ENCODE assay signal across 12 mouse cellular contexts in genomic region chr17:80780303-80780702, GRCm38 (mm10). TPM values are rescaled to one million over a fixed set of nuclear protein-coding genes. Genes with fewer than 3 reads are reported as not detected.
DNase-seq lines count a peak whose midpoint lies in the region; ATAC-seq lines count a peak whose summit lies in the region.
"Had no signal": no experiment of that assay in that cellular context is flagged by ENCODE, and none has a peak within 500 bp of the region (broad histone marks: within the 10 kb centered on the region; RNA-seq: fewer than 3 reads in every experiment).

No protein-coding gene starts in this region.

- peak overlapping the region; percentile 5; the same call in 1 of the 2 replicates for H3K27ac ChIP-seq in forebrain, embryonic 15.5 days (replicated peaks)
- H3K27ac ChIP-seq in forebrain, embryonic 13.5 days: no peak overlapping the region
- peak overlapping the region; percentile 31 for H3K27ac ChIP-seq in hindbrain, embryonic 13.5 days
- H3K27ac ChIP-seq in hindbrain, embryonic 11.5 days (ENCODE audit: low read depth, low read length): no peak overlapping the region
- H3K27ac ChIP-seq in neural tube, embryonic 12.5 days: no peak overlapping the region
- peak overlapping the region; percentile 48 for H3K27ac ChIP-seq in stomach, embryonic 15.5 days
- H3K27ac ChIP-seq: layer of hippocampus, adult 2 months had no signal

- no peaks in the 10 kb centered on the region for H3K27me3 ChIP-seq in forebrain, embryonic 15.5 days
- no peaks in the 10 kb centered on the region for H3K27me3 ChIP-seq in forebrain, embryonic 13.5 days
- H3K27me3 ChIP-seq in hindbrain, embryonic 13.5 days: no peaks in the 10 kb centered on the region
- H3K27me3 ChIP-seq in hindbrain, embryonic 11.5 days (ENCODE audit: control insufficient read depth, insufficient read depth, low read length): no peaks in the 10 kb centered on the region
- H3K27me3 ChIP-seq in neural tube, embryonic 12.5 days (replicated peaks): no peaks in the 10 kb centered on the region
- H3K27me3 ChIP-seq in stomach, embryonic 15.5 days (replicated peaks): no peaks in the 10 kb centered on the region

- H3K4me2 ChIP-seq in forebrain, embryonic 15.5 days (replicated peaks): no peak overlapping the region
- H3K4me2 ChIP-seq in forebrain, embryonic 13.5 days: no peak overlapping the region
- H3K4me2 ChIP-seq in hindbrain, embryonic 13.5 days: no peak overlapping the region
- H3K4me2 ChIP-seq in hindbrain, embryonic 11.5 days (replicated peaks; ENCODE audit: low read depth, low read length): no peak overlapping the region
- no peak overlapping the region for H3K4me2 ChIP-seq in neural tube, embryonic 12.5 days (replicated peaks)
- H3K4me2 ChIP-seq in stomach, embryonic 15.5 days: no peak overlapping the region
- H3K4me2 ChIP-seq: midbrain, embryonic 11.5 days had no signal

- H3K36me3 ChIP-seq in forebrain, embryonic 15.5 days: no peaks in the 10 kb centered on the region
- H3K36me3 ChIP-seq in forebrain, embryonic 13.5 days (ENCODE audit: poor library complexity, severe bottlenecking): no peaks in the 10 kb centered on the region
- no peaks in the 10 kb centered on the region for H3K36me3 ChIP-seq in hindbrain, embryonic 13.5 days
- H3K36me3 ChIP-seq in hindbrain, embryonic 11.5 days (ENCODE audit: control insufficient read depth, insufficient read depth, low read length): no peaks in the 10 kb centered on the region
- H3K36me3 ChIP-seq in neural tube, embryonic 12.5 days: no peaks in the 10 kb centered on the region
- H3K36me3 ChIP-seq in stomach, embryonic 15.5 days: no peaks in the 10 kb centered on the region

- no peak overlapping the region for H3K4me3 ChIP-seq in forebrain, embryonic 15.5 days
- H3K4me3 ChIP-seq in forebrain, embryonic 13.5 days: no peak overlapping the region
- H3K4me3 ChIP-seq in hindbrain, embryonic 13.5 days: no peak overlapping the region
- no peak overlapping the region for H3K4me3 ChIP-seq in hindbrain, embryonic 11.5 days (ENCODE audit: low read depth, low read length)
- H3K4me3 ChIP-seq in neural tube, embryonic 12.5 days: no peak overlapping the region
- no peak overlapping the region for H3K4me3 ChIP-seq in stomach, embryonic 15.5 days (replicated peaks)
- H3K4me3 ChIP-seq: layer of hippocampus, adult 2 months had no signal

- WGBS in forebrain, embryonic 15.5 days: 55% methylated on average over 7 of the region's 7 CpGs
- WGBS in forebrain, embryonic 13.5 days: 63% methylated on average over 7 of the region's 7 CpGs
- WGBS in hindbrain, embryonic 13.5 days: 32% methylated on average over 7 of the region's 7 CpGs
- WGBS in hindbrain, embryonic 11.5 days: 61% methylated on average over 7 of the region's 7 CpGs
- 49% methylated on average over 7 of the region's 7 CpGs for WGBS in neural tube, embryonic 12.5 days
- 63% methylated on average over 7 of the region's 7 CpGs for WGBS in stomach, embryonic 15.5 days

- no peaks in the 10 kb centered on the region for H3K9me3 ChIP-seq in forebrain, embryonic 15.5 days
- no peaks in the 10 kb centered on the region for H3K9me3 ChIP-seq in forebrain, embryonic 13.5 days (replicated peaks)
- H3K9me3 ChIP-seq in hindbrain, embryonic 13.5 days: no peaks in the 10 kb centered on the region
- no peaks in the 10 kb centered on the region for H3K9me3 ChIP-seq in hindbrain, embryonic 11.5 days (ENCODE audit: control insufficient read depth, low read length)
- H3K9me3 ChIP-seq in neural tube, embryonic 12.5 days: no peaks in the 10 kb centered on the region
- no peaks in the 10 kb centered on the region for H3K9me3 ChIP-seq in stomach, embryonic 15.5 days

- H3K9ac ChIP-seq in forebrain, embryonic 15.5 days (replicated peaks): no peak overlapping the region
- H3K9ac ChIP-seq in forebrain, embryonic 13.5 days: no peak overlapping the region
- no peak overlapping the region for H3K9ac ChIP-seq in hindbrain, embryonic 13.5 days
- no peak overlapping the region for H3K9ac ChIP-seq in hindbrain, embryonic 11.5 days (ENCODE audit: low read depth, low read length)
- H3K9ac ChIP-seq in neural tube, embryonic 12.5 days: no peak overlapping the region
- H3K9ac ChIP-seq in stomach, embryonic 15.5 days: no peak overlapping the region

- DNase-seq in hindbrain, embryonic 11.5 days (ENCODE audit: low spot score): no peak
- no peak for DNase-seq in neural tube, embryonic 10.5 days (ENCODE audit: extremely low spot score, low spot score)
- no peak for DNase-seq in adrenal gland, postnatal 14 days
- DNase-seq: lung, adult 2 months; right cerebral cortex, postnatal 25 days had no signal

- no peaks in the 10 kb centered on the region for H3K4me1 ChIP-seq in forebrain, embryonic 15.5 days
- H3K4me1 ChIP-seq in forebrain, embryonic 13.5 days: no peaks in the 10 kb centered on the region; the same call in 1 of the 2 replicates
- no peaks in the 10 kb centered on the region; the same call in 1 of the 2 replicates for H3K4me1 ChIP-seq in hindbrain, embryonic 13.5 days (replicated peaks)
- H3K4me1 ChIP-seq in hindbrain, embryonic 11.5 days (replicated peaks; ENCODE audit: control insufficient read depth, insufficient read depth, low read length): no peaks in the 10 kb centered on the region
- H3K4me1 ChIP-seq in neural tube, embryonic 12.5 days: no peaks in the 10 kb centered on the region
- peaks cover 6% of the 10 kb centered on the region; the same call in 1 of the 2 replicates for H3K4me1 ChIP-seq in stomach, embryonic 15.5 days

- ATAC-seq in forebrain, embryonic 15.5 days (replicated peaks): no peak
- no peak for ATAC-seq in forebrain, embryonic 13.5 days
- ATAC-seq in hindbrain, embryonic 13.5 days (ENCODE audit: low FRiP score): peak; percentile 71
- no peak for ATAC-seq in hindbrain, embryonic 11.5 days (ENCODE audit: low FRiP score)
- peak; percentile 81; the same call in 1 of the 2 replicates for ATAC-seq in neural tube, embryonic 12.5 days (ENCODE audit: low FRiP score, low read depth)
- ATAC-seq in stomach, embryonic 15.5 days (ENCODE audit: insufficient read depth, low FRiP score, low read depth): no peak

RNA-seq across cellular contexts. Expression of gene Map4k3, which starts 52.0 kb away (rescaled TPM):
- polyA plus RNA-seq in forebrain, embryonic 15.5 days (2015; fragmentation: Nextera tagmentation; extraction: Ambion mirVana): 31.7 and 33.5 TPM in 2 replicates
- 21.3 and 21.5 TPM in 2 replicates for polyA plus RNA-seq in forebrain, embryonic 13.5 days (2015; fragmentation: Nextera tagmentation; extraction: Ambion mirVana)
- 22.3 and 24.1 TPM in 2 replicates for polyA plus RNA-seq in hindbrain, embryonic 13.5 days (2015; fragmentation: Nextera tagmentation; extraction: Ambion mirVana)
- 27.5 and 31.9 TPM in 2 replicates for polyA plus RNA-seq in hindbrain, embryonic 11.5 days (2014; fragmentation: Nextera tagmentation; extraction: Ambion mirVana)
- 30.6 and 32.5 TPM in 2 replicates for polyA plus RNA-seq in neural tube, embryonic 12.5 days (2016; fragmentation: Nextera tagmentation; extraction: Ambion mirVana)
- polyA plus RNA-seq in stomach, embryonic 15.5 days (2015; fragmentation: Nextera tagmentation; extraction: Ambion mirVana): 27.7 and 28.9 TPM in 2 replicates
- 42.5 and 44.8 TPM in 2 replicates for total RNA-seq in adrenal gland, postnatal 14 days (2021)

Comparison
In these comparisons a context has a peak if more than half of its experiments do, and no peak if none do; other contexts are left out.
1. ATAC-seq: peak in hindbrain, embryonic 13.5 days (single experiment) and neural tube, embryonic 12.5 days (single experiment); none in forebrain, embryonic 15.5 days (single experiment), forebrain, embryonic 13.5 days (single experiment), hindbrain, embryonic 11.5 days (single experiment) and stomach, embryonic 15.5 days (single experiment).
2. H3K27ac ChIP-seq: peak in forebrain, embryonic 15.5 days (single experiment), hindbrain, embryonic 13.5 days (single experiment) and stomach, embryonic 15.5 days (single experiment); none in forebrain, embryonic 13.5 days (single experiment), hindbrain, embryonic 11.5 days (single experiment) and neural tube, embryonic 12.5 days (single experiment).